Mouse (Mus musculus): ENCODE measurements around the gene 6030445D17Rik. TPM values are rescaled to one million over a fixed set of nuclear protein-coding genes. Genes with fewer than 3 reads are reported as not detected.

The 6030445D17Rik gene
- total RNA-seq, 2 experiments from 2014 or later = 0.51 to 0.77 TPM

Other genes starting within 250 kb of the 6030445D17Rik start
- gene Tcea3, start 214.5 kb upstream of the 6030445D17Rik start, total RNA-seq (2021) = under 1 TPM in 1 of 2 experiments, not detected in 1; 0.50 TPM
- 10 to 100 TPM; 34.2 to 34.6 TPM for gene Zfp46, start 177.6 kb upstream of the 6030445D17Rik start, total RNA-seq (2021)
- 10 to 100 TPM; 82.8 to 88.6 TPM for gene Hnrnpr, start 151.3 kb upstream of the 6030445D17Rik start, total RNA-seq (2021)
- gene Htr1d, start 38.7 kb upstream of the 6030445D17Rik start, total RNA-seq (2021) = 1 to 10 TPM in 1 of 2 experiments, under 1 TPM in 1; 0.56 to 1.2 TPM
- 10 to 100 TPM; 86.4 to 87.2 TPM for gene Luzp1, start 7.5 kb downstream of the 6030445D17Rik start, total RNA-seq (2021)
- 10 to 100 TPM; 80.1 to 83.4 TPM for gene Kdm1a, start 140.5 kb downstream of the 6030445D17Rik start, total RNA-seq (2021)
- gene Tex46, start 148.2 kb downstream of the 6030445D17Rik start, total RNA-seq (2021) = not detected
- not detected for gene Lactbl1, start 160.4 kb downstream of the 6030445D17Rik start, total RNA-seq (2021)

Measured in layer of hippocampus, adult 18-20 months (tissue).